Mouse (Mus musculus) urinary bladder, postnatal 10 days (tissue): ENCODE results near the gene Gpx5.
"Not testable (repeated sequence)": the region's sequence is repeated elsewhere in the genome, so short reads cannot be mapped to it uniquely, and the experiment has no call there.

Experiments used
- DNase-seq: peaks from one replicate; pipeline ENCODE4 v3.0.0; 2022; ENCODE audit warnings: low spot score

The Gpx5 gene

DNA sequence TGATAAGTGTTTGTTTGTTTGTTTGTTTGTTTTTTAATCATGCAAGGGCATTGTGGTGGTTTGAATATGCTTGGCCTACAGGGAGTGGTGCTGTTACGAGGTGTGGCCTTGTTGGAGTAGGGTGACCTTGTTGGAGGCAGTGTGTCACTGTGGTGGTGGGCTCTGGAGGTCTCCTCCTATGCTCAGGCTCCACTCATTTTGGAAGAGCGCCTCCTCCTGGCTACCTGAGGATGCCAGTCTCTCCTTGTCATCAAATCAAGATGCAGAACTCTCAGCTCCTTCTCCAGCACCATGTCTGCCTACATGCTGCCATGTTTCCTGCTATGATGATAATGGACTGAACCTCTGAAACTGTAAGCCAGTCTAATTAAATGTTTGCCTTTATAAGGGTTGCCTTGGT lies 26.8 kb downstream of the Gpx5 start:
- no peak for DNase-seq

DNA sequence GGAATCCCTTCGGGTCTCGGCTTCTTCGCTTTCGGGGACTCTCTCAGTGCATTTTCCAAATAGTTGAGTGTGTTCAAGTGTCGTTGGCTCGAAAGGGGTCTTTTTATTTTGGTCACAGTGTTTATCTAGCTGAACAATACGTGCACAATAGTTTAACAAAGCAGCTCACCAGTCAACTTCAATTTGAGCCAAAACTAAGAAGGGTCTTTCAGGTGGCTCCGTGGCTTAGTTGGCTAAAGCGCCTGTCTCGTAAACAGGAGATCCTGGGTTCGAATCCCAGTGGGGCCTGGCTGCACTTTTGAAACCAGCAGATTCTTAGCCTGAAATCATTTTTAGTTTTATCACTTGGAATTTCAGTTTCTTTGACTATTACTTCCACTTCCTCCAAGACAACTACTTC lies 28.2 kb downstream of the Gpx5 start:
- DNase-seq: no peak

- no peak for DNase-seq
Observed at GRCm38 (mm10) chr13:21263910-21264309, 28.6 kb downstream of the Gpx5 start.

DNA sequence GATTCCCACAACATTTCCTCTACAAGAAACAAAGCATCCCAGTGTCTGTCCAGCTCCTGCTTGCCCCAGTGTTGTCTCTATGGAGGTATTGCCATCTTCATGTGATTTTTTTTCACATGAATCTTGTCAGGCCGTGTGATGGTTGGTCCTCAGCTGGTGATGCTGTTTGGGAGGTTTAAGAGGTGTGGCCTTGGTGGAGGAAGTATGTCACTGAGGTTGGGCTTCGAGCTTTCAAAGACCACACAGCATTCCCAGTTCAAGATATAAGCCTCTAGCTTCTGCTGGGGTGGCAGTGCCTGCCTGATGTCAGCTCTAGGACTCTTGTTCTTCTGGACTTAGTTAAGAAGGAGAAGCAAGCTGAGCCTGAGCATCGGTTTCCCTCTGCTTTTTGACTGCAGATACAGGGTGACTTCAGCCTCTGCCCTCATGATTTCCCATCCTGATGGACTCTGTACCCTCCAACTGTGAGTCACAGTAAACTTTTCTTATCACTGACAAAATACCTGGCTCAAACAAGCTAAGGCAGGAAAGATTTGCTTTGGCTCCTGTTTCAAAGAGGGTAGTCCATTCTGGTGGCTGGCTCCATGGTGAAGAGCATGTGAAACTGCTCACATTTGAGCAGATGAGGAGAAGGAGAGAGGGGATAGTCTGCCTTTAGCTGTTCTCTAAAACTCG lies 29.6 kb downstream of the Gpx5 start:
- no peak for DNase-seq

GRCm38 (mm10) chr13:21260289-21260688 lies 32.2 kb downstream of the Gpx5 start:
- DNase-seq: no peak

DNA sequence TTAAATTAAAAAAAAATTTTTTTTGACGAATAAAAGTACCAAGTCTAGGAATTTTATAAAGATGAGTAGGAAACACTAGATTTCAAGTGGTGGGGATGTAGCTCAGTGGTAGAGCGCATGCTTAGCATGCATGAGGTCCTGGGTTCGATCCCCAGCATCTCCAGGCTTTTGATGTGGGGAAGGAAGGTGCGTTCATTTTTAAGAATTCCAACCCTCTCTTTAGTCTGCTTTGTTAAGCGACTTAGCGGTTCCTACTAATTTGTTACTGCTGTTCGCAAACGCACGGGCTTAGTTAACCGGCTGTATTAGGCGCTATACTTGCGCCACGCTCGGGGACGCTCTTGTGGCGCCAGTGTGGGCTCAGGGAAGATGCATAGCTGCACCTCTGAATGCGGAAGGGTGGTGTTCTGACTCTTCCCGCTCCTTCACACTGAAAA lies 32.8 kb downstream of the Gpx5 start:
- no peak for DNase-seq

- no peak for DNase-seq
Observed at GRCm38 (mm10) chr13:21259171-21259631, 33.3 kb downstream of the Gpx5 start.

GRCm38 (mm10) chr13:21258524-21258923 lies 34.0 kb downstream of the Gpx5 start:
- no peak for DNase-seq

DNA sequence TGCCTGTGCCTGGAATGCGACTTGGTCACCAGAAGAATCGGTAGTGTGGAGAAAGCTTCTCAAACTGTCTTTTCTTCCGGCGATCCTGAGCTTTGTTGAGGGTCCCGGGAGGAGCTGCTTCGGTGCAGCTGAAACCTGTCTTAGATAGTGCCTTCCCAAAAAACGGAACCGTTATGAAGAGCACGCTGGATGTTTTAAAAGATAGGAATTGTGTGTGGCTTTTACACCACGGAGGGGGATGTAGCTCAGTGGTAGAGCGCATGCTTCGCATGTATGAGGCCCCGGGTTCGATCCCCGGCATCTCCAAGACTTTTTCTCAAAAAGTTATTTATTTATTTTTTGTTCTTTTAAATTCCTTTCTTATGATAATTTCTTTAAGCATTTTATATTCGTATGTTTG lies 38.5 kb downstream of the Gpx5 start:
- DNase-seq: no peak

GRCm38 (mm10) chr13:21253569-21253968 lies 39.0 kb downstream of the Gpx5 start:
- DNase-seq: no peak

GRCm38 (mm10) chr13:21253040-21253439 lies 39.5 kb downstream of the Gpx5 start:
- no peak for DNase-seq

DNA sequence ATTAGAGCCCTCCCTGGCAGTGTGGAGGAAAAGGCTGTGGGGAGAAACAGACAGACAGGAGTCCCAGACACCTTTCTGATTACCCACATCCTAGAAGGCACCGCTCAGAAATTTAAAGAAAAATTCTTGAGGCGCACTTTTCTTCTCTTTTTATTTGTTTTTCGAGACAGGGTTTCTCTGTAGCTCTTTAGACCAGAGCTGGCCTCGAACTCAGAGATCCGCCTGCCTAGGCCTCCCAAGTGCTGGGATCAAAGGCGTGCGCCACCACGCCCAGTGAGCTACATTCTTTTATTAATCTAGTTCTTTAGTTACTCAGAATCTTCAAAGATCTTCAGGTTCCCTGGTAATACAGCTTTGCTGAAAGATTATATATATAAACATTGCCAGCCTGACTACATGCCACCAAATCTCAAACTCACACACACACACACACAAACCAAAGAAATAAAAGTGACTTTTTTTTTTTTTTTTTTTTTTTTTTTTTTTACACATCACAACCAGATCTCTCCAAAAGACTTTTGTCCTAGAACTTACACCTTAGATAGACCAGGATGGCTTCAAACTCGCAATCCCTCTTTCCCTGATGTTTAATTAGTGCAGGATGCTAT lies 42.4 kb downstream of the Gpx5 start:
- DNase-seq: no peak

GRCm38 (mm10) chr13:21249022-21249421 lies 43.5 kb downstream of the Gpx5 start:
- DNase-seq: no peak

DNA sequence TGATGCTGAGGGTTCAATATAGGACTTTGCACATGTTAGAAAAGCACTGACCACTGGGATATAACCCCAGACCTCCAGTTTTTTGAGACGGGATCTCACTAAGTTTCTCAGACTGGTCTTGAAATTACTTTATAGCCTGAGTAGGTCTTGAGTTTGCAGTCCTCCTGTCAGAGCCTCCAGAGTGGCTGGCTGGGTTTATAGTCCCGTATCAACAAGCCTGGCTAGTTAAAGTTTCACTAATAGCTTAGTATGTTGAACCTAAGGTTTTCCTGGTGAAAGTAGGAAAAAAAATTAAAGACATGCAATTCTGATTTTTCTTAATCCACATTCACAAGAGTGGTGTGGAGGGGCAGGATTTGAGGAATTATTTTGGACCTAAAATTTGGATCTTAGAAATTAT lies 46.3 kb downstream of the Gpx5 start:
- DNase-seq: no peak

- DNase-seq: not testable (repeated sequence)
Observed at GRCm38 (mm10) chr13:21244967-21245366, 47.6 kb downstream of the Gpx5 start.

DNA sequence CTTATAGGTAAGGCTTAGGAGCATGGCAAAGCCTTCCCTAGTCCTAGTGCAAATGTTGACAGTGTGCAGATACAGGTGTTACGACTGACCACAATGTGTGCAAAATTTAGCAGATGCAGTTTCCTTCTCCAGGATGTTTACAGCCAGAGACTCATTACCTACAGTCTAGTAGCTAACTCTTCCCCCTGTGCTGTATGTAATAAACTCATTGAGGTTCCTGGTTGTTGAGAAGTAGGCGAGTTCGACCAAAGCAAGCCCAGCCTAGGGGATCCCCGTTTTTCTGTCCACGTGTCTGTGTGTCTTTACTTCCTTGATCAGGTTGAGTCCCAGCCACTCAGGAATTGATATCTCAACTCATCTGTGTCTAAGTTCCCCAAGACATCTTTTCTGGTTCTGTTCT lies 48.4 kb downstream of the Gpx5 start:
- DNase-seq: no peak

DNA sequence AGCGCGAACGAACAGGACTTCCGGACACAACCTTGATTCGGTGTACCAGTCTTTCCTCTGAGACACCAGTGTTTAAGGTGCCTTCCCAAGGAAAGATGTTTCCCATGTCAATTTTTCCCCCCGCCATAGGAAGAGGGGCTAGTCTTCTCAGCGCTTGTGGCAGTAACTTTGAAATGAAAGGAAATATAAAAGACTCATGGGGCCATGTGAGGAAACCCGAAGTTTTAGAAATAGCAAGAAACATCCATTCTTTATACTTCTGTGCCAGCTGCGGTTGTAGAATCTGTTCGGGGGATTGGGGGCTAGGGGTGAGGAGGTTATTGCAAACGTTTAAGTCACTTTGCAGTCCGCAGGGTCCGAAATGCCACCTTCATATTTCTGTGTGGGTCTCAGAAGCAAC lies 49.3 kb downstream of the Gpx5 start:
- no peak for DNase-seq

DNA sequence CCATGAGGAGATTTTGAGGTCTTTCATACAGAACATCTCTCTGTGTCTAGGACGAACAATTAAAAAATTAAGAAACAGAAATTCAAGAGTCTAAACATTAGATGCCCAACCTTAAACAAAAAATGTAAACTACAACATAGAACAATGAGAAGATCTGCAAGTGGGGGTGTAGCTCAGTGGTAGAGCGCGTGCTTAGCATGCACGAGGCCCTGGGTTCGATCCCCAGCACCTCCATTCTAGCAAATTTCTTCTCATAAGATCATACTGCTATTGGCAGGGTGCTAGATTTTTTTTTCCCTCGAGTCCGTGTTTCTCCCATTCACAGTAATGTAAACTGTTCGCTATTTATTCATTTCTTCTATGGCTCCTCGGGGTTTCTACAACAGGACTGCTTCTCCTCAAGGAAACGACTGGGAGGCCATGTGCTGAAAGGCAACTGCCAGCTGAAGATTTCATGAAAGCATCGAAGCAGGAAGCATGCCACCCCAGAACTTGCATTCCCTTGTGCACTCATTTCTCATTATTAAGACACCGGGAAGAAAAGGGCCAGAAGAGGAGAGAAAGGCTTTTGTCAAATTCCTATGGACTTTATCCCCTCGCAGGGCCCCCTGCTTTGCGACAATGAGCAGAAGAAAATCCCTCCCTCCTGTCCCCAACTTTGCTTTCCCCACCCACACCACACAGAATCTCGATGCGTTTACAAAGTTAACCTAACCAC lies 50.0 kb downstream of the Gpx5 start:
- no peak for DNase-seq

GRCm38 (mm10) chr13:21240788-21241187 lies 51.7 kb downstream of the Gpx5 start:
- DNase-seq: no peak

GRCm38 (mm10) chr13:21237161-21237560 lies 55.4 kb downstream of the Gpx5 start:
- no peak for DNase-seq

DNA sequence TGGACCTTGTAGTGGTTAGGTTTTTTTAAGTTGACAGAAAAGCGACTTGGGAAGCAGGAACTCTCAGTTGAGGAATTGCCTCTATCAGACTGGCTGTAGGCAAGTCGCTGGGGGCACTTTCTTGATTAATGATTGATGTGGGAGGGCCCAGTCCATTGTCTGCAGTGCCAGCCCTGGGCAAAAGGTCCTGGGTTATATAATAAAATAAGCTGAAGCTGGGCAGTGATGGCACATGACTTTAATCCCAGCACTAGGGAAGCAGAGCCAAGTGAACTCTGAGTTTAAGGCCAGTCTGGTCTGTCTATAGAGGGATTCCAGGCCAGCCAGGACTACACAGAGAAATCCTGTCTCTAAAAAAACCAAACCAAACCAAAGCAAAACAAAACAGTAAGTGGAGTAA lies 55.8 kb downstream of the Gpx5 start:
- no peak for DNase-seq
